Mouse (Mus musculus): ENCODE measurements around the gene Mlec. TPM values are rescaled to one million over a fixed set of nuclear protein-coding genes. Genes with fewer than 3 reads are reported as not detected.
"Not testable (repeated sequence)": the region's sequence is repeated elsewhere in the genome, so short reads cannot be mapped to it uniquely, and the experiment has no call there.

Gene Mlec
- polyA plus RNA-seq, 1 experiment from 2014 or later, result 23.7 TPM

- Histone ChIP-seq H3K27ac (replicated peaks) (peak within 1 kb of the TSS; percentile 65), H3K4me1 (replicated peaks) (peaks cover 31% of the 10 kb centered on the region), H3K36me3 (replicated peaks) (peaks cover 15% of the 10 kb centered on the region), H3K4me3 (replicated peaks) (peak within 1 kb of the TSS; percentile 76), H3K27me3 (no peaks in the 10 kb centered on the region), H3K9ac (peak within 1 kb of the TSS; percentile 79), H3K4me2 (peak within 1 kb of the TSS; percentile 96), H3K9me3 (replicated peaks) (no peaks in the 10 kb centered on the region)
- WGBS (ENCODE audit: insufficient replicate concordance), result 1% methylated on average over 39 of the region's 39 CpGs
- peak; percentile 89 for ATAC-seq (ENCODE audit: insufficient read depth)
Measured at GRCm38 (mm10) chr5:115118961-115119570, 38.9 kb downstream of the Mlec start, which contains the start of gene Acads. Acads (minus strand) TSS chr5:115119346.

- 82% methylated on average over 13 of the region's 13 CpGs for WGBS (ENCODE audit: insufficient replicate concordance)
- H3K27me3 ChIP-seq, result no peaks in the 10 kb centered on the region
- no peak overlapping the region for H3K9ac ChIP-seq
- ATAC-seq (ENCODE audit: insufficient read depth), result no peak
- peaks cover 31% of the 10 kb centered on the region for H3K4me1 ChIP-seq (replicated peaks)
- no peaks in the 10 kb centered on the region for H3K9me3 ChIP-seq (replicated peaks)
- H3K4me3 ChIP-seq (replicated peaks), result no peak overlapping the region
- H3K36me3 ChIP-seq (replicated peaks), result peaks cover 21% of the 10 kb centered on the region
- no peak overlapping the region for H3K4me2 ChIP-seq
- no peak overlapping the region for H3K27ac ChIP-seq (replicated peaks)
Measured at GRCm38 (mm10) chr5:115117467-115117866, 40.5 kb downstream of the Mlec start.

GRCm38 (mm10) chr5:115116426-115116825 lies 41.6 kb downstream of the Mlec start:
- H3K27ac ChIP-seq (replicated peaks), result no peak overlapping the region
- H3K36me3 ChIP-seq (replicated peaks), result peaks cover 27% of the 10 kb centered on the region
- H3K9me3 ChIP-seq (replicated peaks), result no peaks in the 10 kb centered on the region
- peaks cover 27% of the 10 kb centered on the region for H3K4me1 ChIP-seq (replicated peaks)
- no peak overlapping the region for H3K4me3 ChIP-seq (replicated peaks)
- H3K27me3 ChIP-seq, result no peaks in the 10 kb centered on the region
- H3K9ac ChIP-seq, result no peak overlapping the region
- no peak overlapping the region for H3K4me2 ChIP-seq
- ATAC-seq (ENCODE audit: insufficient read depth), result no peak
- WGBS (ENCODE audit: insufficient replicate concordance), result 73% methylated on average over 3 of the region's 3 CpGs

GRCm38 (mm10) chr5:115114501-115114900 lies 43.5 kb downstream of the Mlec start:
- peaks cover 27% of the 10 kb centered on the region for H3K36me3 ChIP-seq (replicated peaks)
- no peak overlapping the region for H3K4me2 ChIP-seq
- peaks cover 22% of the 10 kb centered on the region for H3K4me1 ChIP-seq (replicated peaks)
- H3K9me3 ChIP-seq (replicated peaks), result no peaks in the 10 kb centered on the region
- no peak for ATAC-seq (ENCODE audit: insufficient read depth)
- WGBS (ENCODE audit: insufficient replicate concordance), result 77% methylated on average over 8 of the region's 8 CpGs
- H3K27me3 ChIP-seq, result no peaks in the 10 kb centered on the region
- no peak overlapping the region for H3K4me3 ChIP-seq (replicated peaks)
- H3K9ac ChIP-seq, result no peak overlapping the region
- H3K27ac ChIP-seq (replicated peaks), result no peak overlapping the region

GRCm38 (mm10) chr5:115113244-115113643 lies 44.7 kb downstream of the Mlec start:
- Histone ChIP-seq H3K9me3 (replicated peaks) (no peaks in the 10 kb centered on the region), H3K9ac (no peak overlapping the region), H3K27ac (replicated peaks) (no peak overlapping the region), H3K4me1 (replicated peaks) (peaks cover 10% of the 10 kb centered on the region; the same call in 1 of the 2 replicates), H3K4me3 (replicated peaks) (no peak overlapping the region), H3K4me2 (no peak overlapping the region), H3K27me3 (no peaks in the 10 kb centered on the region), H3K36me3 (replicated peaks) (peaks cover 27% of the 10 kb centered on the region)
- ATAC-seq (ENCODE audit: insufficient read depth), result no peak
- 91% methylated on average over 12 of the region's 12 CpGs for WGBS (ENCODE audit: insufficient replicate concordance)

GRCm38 (mm10) chr5:115111156-115111555 lies 46.8 kb downstream of the Mlec start:
- no peak overlapping the region for H3K4me3 ChIP-seq (replicated peaks)
- H3K4me2 ChIP-seq, result no peak overlapping the region
- no peak overlapping the region for H3K9ac ChIP-seq
- H3K27me3 ChIP-seq, result no peaks in the 10 kb centered on the region
- H3K27ac ChIP-seq (replicated peaks), result no peak overlapping the region
- ATAC-seq (ENCODE audit: insufficient read depth), result no peak
- no peaks in the 10 kb centered on the region for H3K9me3 ChIP-seq (replicated peaks)
- H3K4me1 ChIP-seq (replicated peaks), result no peaks in the 10 kb centered on the region
- 84% methylated on average over 8 of the region's 8 CpGs for WGBS (ENCODE audit: insufficient replicate concordance)
- H3K36me3 ChIP-seq (replicated peaks), result peaks cover 17% of the 10 kb centered on the region

GRCm38 (mm10) chr5:115103253-115103652 lies 54.7 kb downstream of the Mlec start:
- ATAC-seq (ENCODE audit: insufficient read depth); H3K4me2 ChIP-seq; H3K9ac ChIP-seq; H3K4me3 ChIP-seq (replicated peaks); H3K27ac ChIP-seq (replicated peaks); H3K27me3 ChIP-seq; H3K9me3 ChIP-seq (replicated peaks); H3K4me1 ChIP-seq (replicated peaks): not testable (repeated sequence)
- H3K36me3 ChIP-seq (replicated peaks), result peaks cover 36% of the 10 kb centered on the region
- 90% methylated on average over 23 of the region's 23 CpGs for WGBS (ENCODE audit: insufficient replicate concordance)

- 81% methylated on average over 2 of the region's 2 CpGs for WGBS (ENCODE audit: insufficient replicate concordance)
- 0 out of 2 replicates have a peak, but pooled peaks cover 5% of the 10 kb centered on the region for H3K4me1 ChIP-seq (replicated peaks)
- H3K27ac ChIP-seq (replicated peaks), result no peak overlapping the region
- H3K9me3 ChIP-seq (replicated peaks), result no peaks in the 10 kb centered on the region
- peaks cover 42% of the 10 kb centered on the region for H3K36me3 ChIP-seq (replicated peaks)
- H3K4me3 ChIP-seq (replicated peaks), result no peak overlapping the region
- no peak for ATAC-seq (ENCODE audit: insufficient read depth)
- no peaks in the 10 kb centered on the region for H3K27me3 ChIP-seq
- H3K4me2 ChIP-seq, result no peak overlapping the region
- H3K9ac ChIP-seq, result no peak overlapping the region
Measured at GRCm38 (mm10) chr5:115102231-115102630, 55.7 kb downstream of the Mlec start.

- Histone ChIP-seq H3K4me2 (no peak overlapping the region), H3K27me3 (no peaks in the 10 kb centered on the region), H3K9me3 (replicated peaks) (no peaks in the 10 kb centered on the region), H3K4me1 (replicated peaks) (0 out of 2 replicates have a peak, but pooled peaks cover 5% of the 10 kb centered on the region), H3K4me3 (replicated peaks) (no peak overlapping the region), H3K27ac (replicated peaks) (no peak overlapping the region), H3K9ac (no peak overlapping the region), H3K36me3 (replicated peaks) (peaks cover 59% of the 10 kb centered on the region)
- no peak for ATAC-seq (ENCODE audit: insufficient read depth)
- WGBS (ENCODE audit: insufficient replicate concordance), result 70% methylated on average over 6 of the region's 6 CpGs
Measured at GRCm38 (mm10) chr5:115100473-115100872, 57.5 kb downstream of the Mlec start.

- H3K36me3 ChIP-seq (replicated peaks), result peaks cover 64% of the 10 kb centered on the region
- H3K9ac ChIP-seq, result no peak overlapping the region
- no peak overlapping the region for H3K27ac ChIP-seq (replicated peaks)
- H3K9me3 ChIP-seq (replicated peaks), result no peaks in the 10 kb centered on the region
- 81% methylated on average over 9 of the region's 9 CpGs for WGBS (ENCODE audit: insufficient replicate concordance)
- H3K4me1 ChIP-seq (replicated peaks), result 0 out of 2 replicates have a peak, but pooled peaks cover 5% of the 10 kb centered on the region
- no peak for ATAC-seq (ENCODE audit: insufficient read depth)
- no peak overlapping the region for H3K4me3 ChIP-seq (replicated peaks)
- no peak overlapping the region for H3K4me2 ChIP-seq
- H3K27me3 ChIP-seq, result no peaks in the 10 kb centered on the region
Measured at GRCm38 (mm10) chr5:115099991-115100390, 58.0 kb downstream of the Mlec start.

- no peak overlapping the region for H3K27ac ChIP-seq (replicated peaks)
- no peak overlapping the region for H3K9ac ChIP-seq
- H3K4me3 ChIP-seq (replicated peaks), result no peak overlapping the region
- WGBS (ENCODE audit: insufficient replicate concordance), result 62% methylated on average over 5 of the region's 5 CpGs
- H3K4me2 ChIP-seq, result no peak overlapping the region
- H3K36me3 ChIP-seq (replicated peaks), result peaks cover 69% of the 10 kb centered on the region
- no peaks in the 10 kb centered on the region for H3K27me3 ChIP-seq
- ATAC-seq (ENCODE audit: insufficient read depth), result no peak
- H3K9me3 ChIP-seq (replicated peaks), result no peaks in the 10 kb centered on the region
- H3K4me1 ChIP-seq (replicated peaks), result 0 out of 2 replicates have a peak, but pooled peaks cover 5% of the 10 kb centered on the region
Measured at GRCm38 (mm10) chr5:115099530-115099929, 58.4 kb downstream of the Mlec start.

- no peak within 1 kb of the TSS for H3K27ac ChIP-seq (replicated peaks)
- no peak within 1 kb of the TSS for H3K4me3 ChIP-seq (replicated peaks)
- H3K4me1 ChIP-seq (replicated peaks), result 0 out of 2 replicates have a peak, but pooled peaks cover 5% of the 10 kb centered on the region
- no peak for ATAC-seq (ENCODE audit: insufficient read depth)
- no peaks in the 10 kb centered on the region for H3K27me3 ChIP-seq
- H3K36me3 ChIP-seq (replicated peaks), result peaks cover 78% of the 10 kb centered on the region
- no peak within 1 kb of the TSS for H3K4me2 ChIP-seq
- 94% methylated on average over 8 of the region's 8 CpGs for WGBS (ENCODE audit: insufficient replicate concordance)
- no peaks in the 10 kb centered on the region for H3K9me3 ChIP-seq (replicated peaks)
- no peak within 1 kb of the TSS for H3K9ac ChIP-seq
Measured at GRCm38 (mm10) chr5:115098195-115098594, 59.8 kb downstream of the Mlec start, which contains the start of gene Gm10401. Gm10401 (minus strand) TSS chr5:115098295.

Measured in liver, embryonic 15.5 days (tissue).